Mouse (Mus musculus): ENCODE measurements at regions not wholly inside any gene's neighbourhood (a gene's known extent, or its start where the extent isn't known, plus 50 kb on each side); places are given as distances from the start of the nearest gene placed in this dataset.

GRCm38 (mm10) chr11:111658362-111659309, 592.7 kb downstream of the Kcnj2 start:
- H3K4me2 ChIP-seq (replicated peaks; ENCODE audit: low read depth) = no peak overlapping the region
- H3K4me3 ChIP-seq (ENCODE audit: low read depth, low read length) = no peak overlapping the region
- WGBS = 70% methylated on average over 15 of the region's 15 CpGs
- H3K27me3 ChIP-seq (ENCODE audit: control insufficient read depth, insufficient read depth, low read length) = no peaks in the 10 kb centered on the region
- no peaks in the 10 kb centered on the region for H3K9me3 ChIP-seq (ENCODE audit: control insufficient read depth, low read length)
- no peak overlapping the region for H3K27ac ChIP-seq (replicated peaks)
- no peak overlapping the region for H3K9ac ChIP-seq (ENCODE audit: low read length)
- TF ChIP-seq CTCF (IDR thresholded peaks at IDR 0.05; ENCODE audit: low read depth) (no peak), EP300 (optimal IDR thresholded peaks at IDR 0.05) (no peak)
- DNase-seq (ENCODE audit: low spot score) = no peak
- ATAC-seq (ENCODE audit: low FRiP score, low TSS enrichment) = no peak
- H3K36me3 ChIP-seq (ENCODE audit: control insufficient read depth, insufficient read depth, low read length) = no peaks in the 10 kb centered on the region
- H3K4me1 ChIP-seq (replicated peaks; ENCODE audit: control insufficient read depth, insufficient read depth) = no peaks in the 10 kb centered on the region

GRCm38 (mm10) chr11:111663269-111663668, 597.3 kb downstream of the Kcnj2 start:
- Histone ChIP-seq H3K27me3 (ENCODE audit: control insufficient read depth, insufficient read depth, low read length) (no peaks in the 10 kb centered on the region), H3K36me3 (ENCODE audit: control insufficient read depth, insufficient read depth, low read length) (no peaks in the 10 kb centered on the region), H3K4me3 (ENCODE audit: low read depth, low read length) (no peak overlapping the region), H3K27ac (replicated peaks) (no peak overlapping the region), H3K9me3 (ENCODE audit: control insufficient read depth, low read length) (no peaks in the 10 kb centered on the region), H3K4me1 (replicated peaks; ENCODE audit: control insufficient read depth, insufficient read depth) (no peaks in the 10 kb centered on the region), H3K4me2 (replicated peaks; ENCODE audit: low read depth) (no peak overlapping the region), H3K9ac (ENCODE audit: low read length) (no peak overlapping the region)
- DNase-seq (ENCODE audit: low spot score) (no peak), ATAC-seq (ENCODE audit: low FRiP score, low TSS enrichment) (no peak)
- 70% methylated on average over 3 of the region's 3 CpGs for WGBS
- TF ChIP-seq CTCF (IDR thresholded peaks at IDR 0.05; ENCODE audit: low read depth) = no peak
- TF ChIP-seq EP300 (optimal IDR thresholded peaks at IDR 0.05) = no peak

- TF ChIP-seq EP300 (optimal IDR thresholded peaks at IDR 0.05) = no peak
- no peak for TF ChIP-seq CTCF (IDR thresholded peaks at IDR 0.05; ENCODE audit: low read depth)
- Histone ChIP-seq H3K4me2 (replicated peaks; ENCODE audit: low read depth) (no peak overlapping the region), H3K9me3 (ENCODE audit: control insufficient read depth, low read length) (no peaks in the 10 kb centered on the region), H3K36me3 (ENCODE audit: control insufficient read depth, insufficient read depth, low read length) (no peaks in the 10 kb centered on the region), H3K4me3 (ENCODE audit: low read depth, low read length) (no peak overlapping the region), H3K4me1 (replicated peaks; ENCODE audit: control insufficient read depth, insufficient read depth) (no peaks in the 10 kb centered on the region), H3K27me3 (ENCODE audit: control insufficient read depth, insufficient read depth, low read length) (no peaks in the 10 kb centered on the region), H3K9ac (ENCODE audit: low read length) (no peak overlapping the region), H3K27ac (replicated peaks) (no peak overlapping the region)
- WGBS = 71% methylated on average over 6 of the region's 6 CpGs
- ATAC-seq (ENCODE audit: low FRiP score, low TSS enrichment) = no peak
- no peak for DNase-seq (ENCODE audit: low spot score)
Measured at GRCm38 (mm10) chr11:111666336-111666735, 600.4 kb downstream of the Kcnj2 start.

GRCm38 (mm10) chr11:111671865-111672264, 605.9 kb downstream of the Kcnj2 start:
- H3K36me3 ChIP-seq (ENCODE audit: control insufficient read depth, insufficient read depth, low read length) = no peaks in the 10 kb centered on the region
- TF ChIP-seq CTCF (IDR thresholded peaks at IDR 0.05; ENCODE audit: low read depth) = no peak
- no peak for TF ChIP-seq EP300 (optimal IDR thresholded peaks at IDR 0.05)
- no peak overlapping the region for H3K27ac ChIP-seq (replicated peaks)
- H3K4me2 ChIP-seq (replicated peaks; ENCODE audit: low read depth) = no peak overlapping the region
- no peaks in the 10 kb centered on the region for H3K27me3 ChIP-seq (ENCODE audit: control insufficient read depth, insufficient read depth, low read length)
- no peaks in the 10 kb centered on the region for H3K4me1 ChIP-seq (replicated peaks; ENCODE audit: control insufficient read depth, insufficient read depth)
- DNase-seq (ENCODE audit: low spot score) = no peak
- no peak overlapping the region for H3K9ac ChIP-seq (ENCODE audit: low read length)
- no peak overlapping the region for H3K4me3 ChIP-seq (ENCODE audit: low read depth, low read length)
- WGBS = 64% methylated on average over 2 of the region's 2 CpGs
- no peaks in the 10 kb centered on the region for H3K9me3 ChIP-seq (ENCODE audit: control insufficient read depth, low read length)
- no peak for ATAC-seq (ENCODE audit: low FRiP score, low TSS enrichment)

GRCm38 (mm10) chr11:111675673-111676072, 609.7 kb downstream of the Kcnj2 start:
- Histone ChIP-seq H3K27ac (replicated peaks) (no peak overlapping the region), H3K4me1 (replicated peaks; ENCODE audit: control insufficient read depth, insufficient read depth) (no peaks in the 10 kb centered on the region), H3K9me3 (ENCODE audit: control insufficient read depth, low read length) (no peaks in the 10 kb centered on the region), H3K36me3 (ENCODE audit: control insufficient read depth, insufficient read depth, low read length) (no peaks in the 10 kb centered on the region), H3K9ac (ENCODE audit: low read length) (no peak overlapping the region), H3K27me3 (ENCODE audit: control insufficient read depth, insufficient read depth, low read length) (no peaks in the 10 kb centered on the region), H3K4me3 (ENCODE audit: low read depth, low read length) (no peak overlapping the region), H3K4me2 (replicated peaks; ENCODE audit: low read depth) (no peak overlapping the region)
- TF ChIP-seq EP300 (optimal IDR thresholded peaks at IDR 0.05) (no peak), CTCF (IDR thresholded peaks at IDR 0.05; ENCODE audit: low read depth) (no peak)
- DNase-seq (ENCODE audit: low spot score) (no peak), ATAC-seq (ENCODE audit: low FRiP score, low TSS enrichment) (no peak)
- 58% methylated on average over 1 of the region's 1 CpGs for WGBS

GRCm38 (mm10) chr11:111682341-111682740, 616.4 kb downstream of the Kcnj2 start:
- Histone ChIP-seq H3K36me3 (ENCODE audit: control insufficient read depth, insufficient read depth, low read length) (no peaks in the 10 kb centered on the region), H3K4me2 (replicated peaks; ENCODE audit: low read depth) (no peak overlapping the region), H3K9me3 (ENCODE audit: control insufficient read depth, low read length) (no peaks in the 10 kb centered on the region), H3K9ac (ENCODE audit: low read length) (no peak overlapping the region), H3K27ac (replicated peaks) (no peak overlapping the region), H3K27me3 (ENCODE audit: control insufficient read depth, insufficient read depth, low read length) (no peaks in the 10 kb centered on the region), H3K4me1 (replicated peaks; ENCODE audit: control insufficient read depth, insufficient read depth) (no peaks in the 10 kb centered on the region), H3K4me3 (ENCODE audit: low read depth, low read length) (no peak overlapping the region)
- ATAC-seq (ENCODE audit: low FRiP score, low TSS enrichment) = no peak
- TF ChIP-seq CTCF (IDR thresholded peaks at IDR 0.05; ENCODE audit: low read depth) (no peak), EP300 (optimal IDR thresholded peaks at IDR 0.05) (no peak)
- 79% methylated on average over 7 of the region's 7 CpGs for WGBS
- DNase-seq (ENCODE audit: low spot score) = no peak
